In the genomic region with DNA sequence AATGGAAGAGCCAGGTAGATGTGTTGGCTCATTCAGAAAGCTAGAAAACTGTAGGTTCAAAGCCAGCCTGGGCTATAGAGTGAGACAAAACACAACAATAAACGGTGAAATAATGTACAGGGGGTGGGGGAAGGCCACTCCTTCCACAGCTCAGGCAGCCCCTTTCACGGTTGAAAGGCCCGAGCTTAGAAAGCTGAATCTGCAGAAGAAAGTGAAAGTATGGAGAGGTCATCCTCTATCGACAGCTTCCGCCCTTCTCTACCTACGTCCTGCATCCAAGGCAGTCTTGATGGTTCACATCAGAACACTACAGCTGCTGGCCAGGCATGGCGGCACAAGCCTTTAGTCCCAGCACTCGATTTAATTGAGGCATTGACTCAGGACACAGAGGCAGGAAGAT, we compare ENCODE assay signal across 18 mouse cellular contexts.
"Had no signal": no experiment of that assay in that cellular context is flagged by ENCODE, and none has a peak within 500 bp of the region (broad histone marks: within the 10 kb centered on the region; RNA-seq: fewer than 3 reads in every experiment).

No protein-coding gene starts in this region.

- DNase-seq: kidney, adult 11 months; kidney, adult 8-10 months; kidney, postnatal 14 days; layer of hippocampus, adult 9-11 months; liver; liver, embryonic 13.5 days; lung, embryonic 14.5 days; midbrain, embryonic 14.5 days; right cerebral cortex, postnatal 4 days; spleen, adult 18-20 months; thymus, adult 18-20 months; thymus, postnatal 36 days had no signal

- H3K36me3 ChIP-seq: kidney, embryonic 15.5 days; limb, embryonic 10.5 days; liver, embryonic 13.5 days had no signal

- H3K4me3 ChIP-seq: layer of hippocampus, adult 2 months had no signal

- H3K27ac ChIP-seq: kidney, embryonic 15.5 days; limb, embryonic 10.5 days; limb, embryonic 13.5 days; macrophage had no signal

- H3K9me3 ChIP-seq: kidney, embryonic 15.5 days; limb, embryonic 10.5 days; limb, embryonic 13.5 days; liver, embryonic 13.5 days had no signal

- H3K27me3 ChIP-seq: kidney, embryonic 15.5 days; limb, embryonic 13.5 days; liver, embryonic 13.5 days had no signal

- ATAC-seq: lung, postnatal 0 days had no signal
